Mouse (Mus musculus) erythroblast, embryonic 14.5 days (primary cell): ENCODE data around the gene Dusp14.

Source experiments
- GATA1 ChIP-seq: IDR thresholded peaks from 2 replicates; pipeline ENCODE4 v1.6.1; 2012; ENCODE audit warnings: low read length, inconsistent platforms, mixed read lengths
- TAL1 ChIP-seq: IDR thresholded peaks from 3 replicates; pipeline ENCODE4 v1.6.1; 2012; ENCODE audit warnings: low read length, inconsistent platforms, mixed read lengths

GRCm38 (mm10) chr11:84101182-84101581 is 32.1 kb upstream of the Dusp14 start:
- TF ChIP-seq GATA1 (no peak), TAL1 (no peak)
